Mouse (Mus musculus) megakaryocyte, embryonic 14.5 days (primary cell): Measurements from ENCODE around the gene Fnbp1.

ENCODE experiments used
- FLI1 ChIP-seq: IDR thresholded peaks from 2 replicates; pipeline ENCODE4 v1.6.1; 2012; ENCODE audit warnings: low read length, inconsistent platforms, mixed read lengths
- GATA1 ChIP-seq: IDR thresholded peaks from 3 replicates; pipeline ENCODE4 v1.6.1; 2012; ENCODE audit warnings: mixed read lengths, low read length, inconsistent platforms, borderline replicate concordance

DNA sequence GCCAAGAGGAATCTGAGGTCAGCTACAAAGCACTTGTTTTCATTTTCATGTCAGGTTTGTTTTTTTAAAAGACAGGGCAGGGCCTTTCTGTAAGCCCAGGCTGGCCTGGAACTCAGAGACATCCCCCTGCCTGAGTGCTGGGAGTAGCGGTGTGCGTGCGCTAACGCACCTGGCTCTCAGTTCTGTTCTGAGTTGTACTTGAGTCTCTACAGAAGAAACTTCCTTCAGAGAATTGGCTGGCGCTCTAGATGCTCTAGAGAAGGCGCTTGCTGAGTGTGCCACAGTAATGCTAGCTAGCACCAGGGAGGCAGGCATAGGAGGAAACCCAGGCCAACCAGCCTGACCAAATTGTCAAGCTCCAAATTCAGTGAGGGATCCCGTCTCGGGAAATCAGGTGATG is 52.9 kb downstream of the Fnbp1 start:
- no peak for TF ChIP-seq GATA1
- no peak for TF ChIP-seq FLI1
